Mouse (Mus musculus) cerebellum, postnatal 36 days (tissue): ENCODE results near the gene Pxmp4.

ENCODE experiments used
- DNase-seq, 2 experiments: peaks; one replicate each; pipeline ENCODE4 v3.0.0; 2021 to 2022; ENCODE audit warnings: mixed read lengths in 2 of 2

Gene Pxmp4

DNA sequence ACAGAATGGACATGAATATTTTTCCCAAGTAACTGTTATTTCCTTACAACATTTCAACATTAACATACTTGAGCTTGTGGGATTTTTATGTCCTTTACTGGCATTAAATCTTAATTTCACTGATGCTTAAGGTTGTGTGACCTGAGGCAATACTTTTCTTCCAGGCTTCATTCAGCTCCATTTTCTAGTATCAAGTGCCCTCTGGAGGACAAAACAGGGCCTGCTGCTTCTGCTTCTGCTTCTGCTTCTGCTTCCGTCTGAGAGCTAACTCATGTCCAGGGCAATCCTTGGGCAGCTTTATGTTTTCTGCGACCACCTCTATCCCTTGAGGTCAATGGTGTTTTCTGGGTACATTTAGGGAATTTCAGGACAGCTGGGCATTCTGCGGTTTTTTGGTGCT is 63.8 kb downstream of the Pxmp4 start:
- peak; percentile 54 to 65 for DNase-seq

DNA sequence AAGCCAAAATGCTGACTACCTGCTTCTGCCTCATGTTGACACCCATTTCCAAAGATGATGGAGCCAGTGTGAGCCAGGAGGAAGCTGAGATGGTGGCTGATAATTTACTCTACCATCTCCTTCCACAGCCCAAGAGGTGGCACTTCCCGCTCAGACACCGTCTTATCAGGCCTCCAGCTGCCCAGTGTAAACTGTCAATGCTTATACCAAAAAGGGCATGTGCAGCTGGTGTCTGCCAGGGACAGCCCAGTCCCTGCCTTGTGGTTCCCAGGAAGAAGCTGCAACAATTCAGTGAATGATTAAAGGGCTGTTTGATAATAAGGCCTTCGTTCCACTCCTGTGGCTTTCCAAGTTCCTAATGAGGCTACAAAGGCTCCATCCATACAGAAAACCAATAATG is 64.8 kb downstream of the Pxmp4 start:
- DNase-seq: peak in 1 of 2 experiments; percentile 15

GRCm38 (mm10) chr2:154538310-154538709 is 65.2 kb downstream of the Pxmp4 start:
- DNase-seq: peak; percentile 36 to 55
